Mouse (Mus musculus) small intestine, adult 2 months (tissue): ENCODE measurements around the gene Vrk3.

Experiments used
- CTCF ChIP-seq: fragments of 200-500 bp; IDR thresholded peaks from 2 replicates; pipeline ENCODE4 v1.5.1; 2012; ENCODE audit warnings: low read depth, mild to moderate bottlenecking, control low read depth, inconsistent platforms, low read length, moderate library complexity, mixed read lengths; ENCODE audit not compliant: insufficient replicate concordance, insufficient read length; ENCODE audit errors: extremely low read depth
- POLR2A ChIP-seq: fragments of 200-500 bp; IDR thresholded peaks from 2 replicates; pipeline ENCODE4 v1.6.1; 2012; ENCODE audit warnings: low read depth, mild to moderate bottlenecking, control low read depth, inconsistent platforms, low read length, moderate library complexity

- TF ChIP-seq POLR2A (no peak), CTCF (no peak)
Observed at GRCm38 (mm10) chr7:44706322-44706721, 41.9 kb upstream of the Vrk3 start.
